Mouse (Mus musculus): ENCODE data around the gene Qrfp. TPM values are rescaled to one million over a fixed set of nuclear protein-coding genes. Genes with fewer than 3 reads are reported as not detected.
A peak's percentile ranks its signal among the peaks of the same experiment; 100 is the strongest.

Gene Qrfp
- polyA plus RNA-seq, 2 experiments, result 0.16 to 0.30 TPM

GRCm38 (mm10) chr2:31846692-31847660, 36.6 kb upstream of the Qrfp start:
- TF ChIP-seq POLR2A (IDR thresholded peaks at IDR 0.05; ENCODE audit: borderline replicate concordance, extremely low read depth, insufficient read depth, insufficient read length), result no peak
- Histone ChIP-seq H3K9me3 (ENCODE audit: control insufficient read depth, low read length) (no peaks in the 10 kb centered on the region), H3K27me3 (ENCODE audit: control insufficient read depth, insufficient read depth, low read length) (peaks cover 39% of the 10 kb centered on the region), H3K36me3 (ENCODE audit: control insufficient read depth, insufficient read depth, low read length) (no peaks in the 10 kb centered on the region), H3K4me3 (replicated peaks; ENCODE audit: low read length) (peak overlapping the region; percentile 59), H3K4me2 (replicated peaks; ENCODE audit: low read depth, low read length, severe bottlenecking) (peak overlapping the region; percentile 98), H3K4me1 (ENCODE audit: control insufficient read depth, insufficient read depth, low read length) (peaks cover 14% of the 10 kb centered on the region), H3K27ac (replicated peaks; ENCODE audit: low read depth, low read length) (no peak overlapping the region), H3K9ac (ENCODE audit: low read depth, low read length, severe bottlenecking) (peak overlapping the region; percentile 55; the same call in 1 of the 2 replicates)
- no peak for DNase-seq (ENCODE audit: low spot score)
- 3% methylated on average over 32 of the region's 35 CpGs for WGBS
- no peak for ATAC-seq (ENCODE audit: low FRiP score, low read depth)

- Histone ChIP-seq H3K9me3 (ENCODE audit: control insufficient read depth, low read length) (no peaks in the 10 kb centered on the region), H3K9ac (ENCODE audit: low read depth, low read length, severe bottlenecking) (peak within 1 kb of the TSS; percentile 55), H3K27ac (replicated peaks; ENCODE audit: low read depth, low read length) (no peak within 1 kb of the TSS), H3K4me3 (replicated peaks; ENCODE audit: low read length) (peak within 1 kb of the TSS; percentile 59), H3K27me3 (ENCODE audit: control insufficient read depth, insufficient read depth, low read length) (peaks cover 39% of the 10 kb centered on the region), H3K4me1 (ENCODE audit: control insufficient read depth, insufficient read depth, low read length) (peaks cover 14% of the 10 kb centered on the region), H3K4me2 (replicated peaks; ENCODE audit: low read depth, low read length, severe bottlenecking) (peak within 1 kb of the TSS; percentile 98), H3K36me3 (ENCODE audit: control insufficient read depth, insufficient read depth, low read length) (no peaks in the 10 kb centered on the region)
- ATAC-seq (ENCODE audit: low FRiP score, low read depth), result no peak
- DNase-seq (ENCODE audit: low spot score), result no peak
- WGBS, result under 1% methylated on average over 45 of the region's 88 CpGs
- TF ChIP-seq POLR2A (IDR thresholded peaks at IDR 0.05; ENCODE audit: borderline replicate concordance, extremely low read depth, insufficient read depth, insufficient read length), result no peak
Measured at GRCm38 (mm10) chr2:31845896-31846691, 35.7 kb upstream of the Qrfp start, which contains the start of gene Fibcd1. Gene Fibcd1, minus strand, starts transcription at chr2:31846005.

GRCm38 (mm10) chr2:31845512-31845895, 35.1 kb upstream of the Qrfp start:
- no peak for TF ChIP-seq POLR2A (IDR thresholded peaks at IDR 0.05; ENCODE audit: borderline replicate concordance, extremely low read depth, insufficient read depth, insufficient read length)
- peaks cover 14% of the 10 kb centered on the region for H3K4me1 ChIP-seq (ENCODE audit: control insufficient read depth, insufficient read depth, low read length)
- no peak for DNase-seq (ENCODE audit: low spot score)
- peak overlapping the region; percentile 59 for H3K4me3 ChIP-seq (replicated peaks; ENCODE audit: low read length)
- peak overlapping the region; percentile 98 for H3K4me2 ChIP-seq (replicated peaks; ENCODE audit: low read depth, low read length, severe bottlenecking)
- H3K9ac ChIP-seq (ENCODE audit: low read depth, low read length, severe bottlenecking), result peak overlapping the region; percentile 55
- peaks cover 39% of the 10 kb centered on the region for H3K27me3 ChIP-seq (ENCODE audit: control insufficient read depth, insufficient read depth, low read length)
- no peaks in the 10 kb centered on the region for H3K9me3 ChIP-seq (ENCODE audit: control insufficient read depth, low read length)
- H3K36me3 ChIP-seq (ENCODE audit: control insufficient read depth, insufficient read depth, low read length), result no peaks in the 10 kb centered on the region
- WGBS, result 5% methylated on average over 19 of the region's 26 CpGs
- no peak for ATAC-seq (ENCODE audit: low FRiP score, low read depth)
- no peak overlapping the region for H3K27ac ChIP-seq (replicated peaks; ENCODE audit: low read depth, low read length)

GRCm38 (mm10) chr2:31844729-31845136, 34.4 kb upstream of the Qrfp start:
- Histone ChIP-seq H3K27me3 (ENCODE audit: control insufficient read depth, insufficient read depth, low read length) (peaks cover 39% of the 10 kb centered on the region), H3K9me3 (ENCODE audit: control insufficient read depth, low read length) (no peaks in the 10 kb centered on the region), H3K4me3 (replicated peaks; ENCODE audit: low read length) (no peak overlapping the region), H3K36me3 (ENCODE audit: control insufficient read depth, insufficient read depth, low read length) (no peaks in the 10 kb centered on the region), H3K4me2 (replicated peaks; ENCODE audit: low read depth, low read length, severe bottlenecking) (no peak overlapping the region), H3K9ac (ENCODE audit: low read depth, low read length, severe bottlenecking) (no peak overlapping the region), H3K4me1 (ENCODE audit: control insufficient read depth, insufficient read depth, low read length) (peaks cover 14% of the 10 kb centered on the region), H3K27ac (replicated peaks; ENCODE audit: low read depth, low read length) (no peak overlapping the region)
- ATAC-seq (ENCODE audit: low FRiP score, low read depth), result no peak; the same call in 1 of the 2 replicates
- no peak for TF ChIP-seq POLR2A (IDR thresholded peaks at IDR 0.05; ENCODE audit: borderline replicate concordance, extremely low read depth, insufficient read depth, insufficient read length)
- WGBS, result 5% methylated on average over 10 of the region's 10 CpGs
- DNase-seq (ENCODE audit: low spot score), result no peak

- WGBS, result 50% methylated on average over 1 of the region's 1 CpGs
- TF ChIP-seq POLR2A (IDR thresholded peaks at IDR 0.05; ENCODE audit: borderline replicate concordance, extremely low read depth, insufficient read depth, insufficient read length), result no peak
Measured at GRCm38 (mm10) chr2:31838868-31839267, 28.5 kb upstream of the Qrfp start.

More at GRCm38 (mm10) chr2:31838868-31839267, 28.5 kb upstream of the Qrfp start:
- H3K4me3 ChIP-seq (replicated peaks; ENCODE audit: low read length), result no peak overlapping the region
- no peak overlapping the region for H3K4me2 ChIP-seq (replicated peaks; ENCODE audit: low read depth, low read length, severe bottlenecking)
- DNase-seq (ENCODE audit: low spot score), result no peak
- no peak overlapping the region for H3K9ac ChIP-seq (ENCODE audit: low read depth, low read length, severe bottlenecking)
- no peaks in the 10 kb centered on the region for H3K4me1 ChIP-seq (ENCODE audit: control insufficient read depth, insufficient read depth, low read length)
- no peak for ATAC-seq (ENCODE audit: low FRiP score, low read depth)
- H3K27me3 ChIP-seq (ENCODE audit: control insufficient read depth, insufficient read depth, low read length), result peaks cover 3% of the 10 kb centered on the region; the same call in 1 of the 2 replicates
- no peak overlapping the region for H3K27ac ChIP-seq (replicated peaks; ENCODE audit: low read depth, low read length)
- no peaks in the 10 kb centered on the region for H3K36me3 ChIP-seq (ENCODE audit: control insufficient read depth, insufficient read depth, low read length)
- H3K9me3 ChIP-seq (ENCODE audit: control insufficient read depth, low read length), result no peaks in the 10 kb centered on the region
